Mouse (Mus musculus): ENCODE measurements around the gene Maml2. TPM values are rescaled to one million over a fixed set of nuclear protein-coding genes. Genes with fewer than 3 reads are reported as not detected.
A peak's percentile ranks its signal among the peaks of the same experiment; 100 is the strongest.

The Maml2 gene
- polyA plus RNA-seq, 1 experiment = 1.3 TPM

GRCm38 (mm10) chr9:13566154-13566885 lies 268.6 kb downstream of the Maml2 start:
- Histone ChIP-seq H3K27me3 (ENCODE audit: control insufficient read depth, insufficient read depth, insufficient read length) (no peaks in the 10 kb centered on the region), H3K36me3 (ENCODE audit: control insufficient read depth, insufficient read depth) (no peaks in the 10 kb centered on the region), H3K4me2 (ENCODE audit: low read depth) (no peak overlapping the region), H3ac (ENCODE audit: control insufficient read depth, insufficient read length) (no peak overlapping the region), H3K4me3 (no peak overlapping the region), H3K79me2 (ENCODE audit: control insufficient read depth, insufficient read depth) (no peaks in the 10 kb centered on the region)
- no peak for TF ChIP-seq TCF12 (IDR thresholded peaks at IDR 0.05; ENCODE audit: insufficient read depth, poor library complexity, severe bottlenecking)
- TF ChIP-seq MYOG (IDR thresholded peaks at IDR 0.05; ENCODE audit: control insufficient read depth in 1 of 3, insufficient read depth in 1 of 3, insufficient read length in 2 of 3, low read depth in 2 of 3) = no peak
- TF ChIP-seq CEBPB (IDR thresholded peaks at IDR 0.05; ENCODE audit: insufficient read depth, poor library complexity, severe bottlenecking) = no peak
- TF ChIP-seq POLR2AphosphoS2 (IDR thresholded peaks at IDR 0.05; ENCODE audit: insufficient read length, low read depth) = no peak
- TF ChIP-seq TCF3 (IDR thresholded peaks at IDR 0.05; ENCODE audit: insufficient read length, low read depth) = no peak
- TF ChIP-seq POLR2A (IDR thresholded peaks at IDR 0.05; ENCODE audit: insufficient read length, low read depth) = no peak
- TF ChIP-seq REST (IDR thresholded peaks at IDR 0.05; ENCODE audit: insufficient read depth, insufficient read length) = no peak
- no peak for TF ChIP-seq E2F4 (IDR thresholded peaks at IDR 0.05; ENCODE audit: insufficient read depth)
- no peak for TF ChIP-seq MAX (IDR thresholded peaks at IDR 0.05; ENCODE audit: low read depth)
- no peak for TF ChIP-seq USF1 (IDR thresholded peaks at IDR 0.05; ENCODE audit: low read depth)
- no peak for TF ChIP-seq MYOD1 (IDR thresholded peaks at IDR 0.05; ENCODE audit: control insufficient read depth in 1 of 3, insufficient read length in 2 of 3, low read depth in 2 of 3)
- no peak for TF ChIP-seq SRF (IDR thresholded peaks at IDR 0.05; ENCODE audit: control insufficient read depth, insufficient read length, low read depth)

- H3ac ChIP-seq (ENCODE audit: control insufficient read depth, insufficient read length) = no peak overlapping the region
- no peaks in the 10 kb centered on the region for H3K36me3 ChIP-seq (ENCODE audit: control insufficient read depth, insufficient read depth)
- H3K79me2 ChIP-seq (ENCODE audit: control insufficient read depth, insufficient read depth) = no peaks in the 10 kb centered on the region
- H3K4me2 ChIP-seq (ENCODE audit: low read depth) = no peak overlapping the region
- H3K4me3 ChIP-seq = no peak overlapping the region
- no peaks in the 10 kb centered on the region for H3K27me3 ChIP-seq (ENCODE audit: control insufficient read depth, insufficient read depth, insufficient read length)
- no peak for TF ChIP-seq REST (IDR thresholded peaks at IDR 0.05; ENCODE audit: insufficient read depth, insufficient read length)
- TF ChIP-seq MYOG (IDR thresholded peaks at IDR 0.05; ENCODE audit: control insufficient read depth in 1 of 3, insufficient read depth in 1 of 3, insufficient read length in 2 of 3, low read depth in 2 of 3) = no peak
- no peak for TF ChIP-seq USF1 (IDR thresholded peaks at IDR 0.05; ENCODE audit: low read depth)
- TF ChIP-seq POLR2AphosphoS2 (IDR thresholded peaks at IDR 0.05; ENCODE audit: insufficient read length, low read depth) = no peak
- no peak for TF ChIP-seq MYOD1 (IDR thresholded peaks at IDR 0.05; ENCODE audit: control insufficient read depth in 1 of 3, insufficient read length in 2 of 3, low read depth in 2 of 3)
- TF ChIP-seq TCF3 (IDR thresholded peaks at IDR 0.05; ENCODE audit: insufficient read length, low read depth) = no peak
- TF ChIP-seq E2F4 (IDR thresholded peaks at IDR 0.05; ENCODE audit: insufficient read depth) = no peak
- no peak for TF ChIP-seq CEBPB (IDR thresholded peaks at IDR 0.05; ENCODE audit: insufficient read depth, poor library complexity, severe bottlenecking)
- no peak for TF ChIP-seq POLR2A (IDR thresholded peaks at IDR 0.05; ENCODE audit: insufficient read length, low read depth)
- no peak for TF ChIP-seq TCF12 (IDR thresholded peaks at IDR 0.05; ENCODE audit: insufficient read depth, poor library complexity, severe bottlenecking)
- TF ChIP-seq MAX (IDR thresholded peaks at IDR 0.05; ENCODE audit: low read depth) = no peak
- no peak for TF ChIP-seq SRF (IDR thresholded peaks at IDR 0.05; ENCODE audit: control insufficient read depth, insufficient read length, low read depth)
Measured at GRCm38 (mm10) chr9:13569023-13569422, 271.3 kb downstream of the Maml2 start.

GRCm38 (mm10) chr9:13572847-13573246 lies 275.1 kb downstream of the Maml2 start:
- H3K27me3 ChIP-seq (ENCODE audit: control insufficient read depth, insufficient read depth, insufficient read length) = no peaks in the 10 kb centered on the region
- H3K79me2 ChIP-seq (ENCODE audit: control insufficient read depth, insufficient read depth) = no peaks in the 10 kb centered on the region
- no peaks in the 10 kb centered on the region for H3K36me3 ChIP-seq (ENCODE audit: control insufficient read depth, insufficient read depth)
- TF ChIP-seq TCF12 (IDR thresholded peaks at IDR 0.05; ENCODE audit: insufficient read depth, poor library complexity, severe bottlenecking) (no peak), CEBPB (IDR thresholded peaks at IDR 0.05; ENCODE audit: insufficient read depth, poor library complexity, severe bottlenecking) (no peak), E2F4 (IDR thresholded peaks at IDR 0.05; ENCODE audit: insufficient read depth) (no peak), USF1 (IDR thresholded peaks at IDR 0.05; ENCODE audit: low read depth) (peak; percentile 35), MAX (IDR thresholded peaks at IDR 0.05; ENCODE audit: low read depth) (no peak), POLR2AphosphoS2 (IDR thresholded peaks at IDR 0.05; ENCODE audit: insufficient read length, low read depth) (no peak), REST (IDR thresholded peaks at IDR 0.05; ENCODE audit: insufficient read depth, insufficient read length) (no peak)
- no peak overlapping the region for H3ac ChIP-seq (ENCODE audit: control insufficient read depth, insufficient read length)
- H3K4me3 ChIP-seq = no peak overlapping the region
- no peak overlapping the region for H3K4me2 ChIP-seq (ENCODE audit: low read depth)

- H3K36me3 ChIP-seq (ENCODE audit: control insufficient read depth, insufficient read depth) = no peaks in the 10 kb centered on the region
- no peak overlapping the region for H3K4me3 ChIP-seq
- no peak overlapping the region for H3ac ChIP-seq (ENCODE audit: control insufficient read depth, insufficient read length)
- no peaks in the 10 kb centered on the region for H3K27me3 ChIP-seq (ENCODE audit: control insufficient read depth, insufficient read depth, insufficient read length)
- TF ChIP-seq USF1 (IDR thresholded peaks at IDR 0.05; ENCODE audit: low read depth) = no peak
- no peak for TF ChIP-seq POLR2AphosphoS2 (IDR thresholded peaks at IDR 0.05; ENCODE audit: insufficient read length, low read depth)
- TF ChIP-seq MYOG (IDR thresholded peaks at IDR 0.05; ENCODE audit: control insufficient read depth in 1 of 3, insufficient read depth in 1 of 3, insufficient read length in 2 of 3, low read depth in 2 of 3) = no peak
- no peak for TF ChIP-seq TCF3 (IDR thresholded peaks at IDR 0.05; ENCODE audit: insufficient read length, low read depth)
- no peak for TF ChIP-seq SRF (IDR thresholded peaks at IDR 0.05; ENCODE audit: control insufficient read depth, insufficient read length, low read depth)
- no peak for TF ChIP-seq MAX (IDR thresholded peaks at IDR 0.05; ENCODE audit: low read depth)
- no peak for TF ChIP-seq REST (IDR thresholded peaks at IDR 0.05; ENCODE audit: insufficient read depth, insufficient read length)
- H3K4me2 ChIP-seq (ENCODE audit: low read depth) = no peak overlapping the region
- H3K79me2 ChIP-seq (ENCODE audit: control insufficient read depth, insufficient read depth) = no peaks in the 10 kb centered on the region
Measured at GRCm38 (mm10) chr9:13574059-13574458, 276.3 kb downstream of the Maml2 start.
